ENCODE assay signal across 12 mouse cellular contexts in the genomic region with DNA sequence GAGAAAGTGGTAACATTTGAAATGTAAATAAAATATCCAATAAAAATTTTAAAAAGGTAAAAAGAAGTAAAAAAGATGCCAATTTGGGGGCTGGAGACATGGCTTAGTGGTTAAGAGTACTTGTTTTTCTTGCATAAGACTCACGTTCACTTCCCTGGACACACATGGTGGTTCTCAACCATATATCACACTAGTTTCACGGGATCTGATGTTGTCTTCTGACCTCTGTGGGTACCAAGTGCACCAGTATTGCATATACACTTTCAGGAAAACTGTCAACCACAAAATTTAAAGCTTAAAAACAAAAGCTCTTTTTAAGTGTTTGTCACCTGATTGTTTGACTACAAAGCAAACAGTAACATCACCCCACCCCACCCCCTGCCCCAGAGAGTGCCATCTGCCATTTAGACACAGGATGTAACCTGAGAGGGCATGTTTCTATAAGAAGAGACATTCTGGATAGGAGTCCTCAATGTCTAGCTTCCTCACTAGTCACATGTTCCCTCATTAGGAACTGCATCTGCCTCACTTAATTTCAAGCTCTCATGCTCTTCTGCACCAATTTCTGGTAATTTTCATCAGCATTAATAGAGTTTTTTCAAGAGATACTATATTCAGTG.
"Had no signal": no experiment of that assay in that cellular context is flagged by ENCODE, and none has a peak within 500 bp of the region (broad histone marks: within the 10 kb centered on the region; RNA-seq: fewer than 3 reads in every experiment).

No protein-coding gene starts in this region.

- DNase-seq: kidney, adult 11 months; kidney, adult 9 months; lung, embryonic 14.5 days; lung, postnatal 10 days; lung, postnatal 4 days; thymus, postnatal 25 days had no signal

- H3K9ac ChIP-seq: limb, embryonic 15.5 days; liver, embryonic 12.5 days; lung, embryonic 14.5 days; midbrain, embryonic 12.5 days had no signal

- H3K4me3 ChIP-seq: left cerebral cortex, adult 2 months; limb, embryonic 15.5 days; liver, embryonic 12.5 days; midbrain, embryonic 12.5 days had no signal

- H3K27ac ChIP-seq: left cerebral cortex, adult 2 months; limb, embryonic 15.5 days; liver, embryonic 12.5 days; midbrain, embryonic 12.5 days; stomach, postnatal 0 days had no signal

- H3K36me3 ChIP-seq: limb, embryonic 15.5 days; liver, embryonic 12.5 days; midbrain, embryonic 12.5 days had no signal

- H3K9me3 ChIP-seq: limb, embryonic 15.5 days; liver, embryonic 12.5 days; midbrain, embryonic 12.5 days had no signal

- ATAC-seq: liver, embryonic 12.5 days; midbrain, embryonic 16.5 days had no signal

- H3K4me1 ChIP-seq: limb, embryonic 15.5 days; liver, embryonic 12.5 days had no signal

- H3K4me2 ChIP-seq: limb, embryonic 15.5 days; liver, embryonic 12.5 days; lung, embryonic 14.5 days; midbrain, embryonic 12.5 days had no signal

- H3K27me3 ChIP-seq: limb, embryonic 15.5 days; liver, embryonic 12.5 days had no signal
